Mouse (Mus musculus) neural tube, embryonic 10.5 days (tissue): Measurements from ENCODE around the gene Gm8332.
"Not testable (repeated sequence)": the region's sequence is repeated elsewhere in the genome, so short reads cannot be mapped to it uniquely, and the experiment has no call there.

Source experiments
- DNase-seq: peaks from one replicate; pipeline ENCODE4 v3.0.0-alpha.2; 2017; ENCODE audit warnings: low spot score; ENCODE audit errors: extremely low spot score

Gm8332 gene

GRCm38 (mm10) chr12:88250000-88250399, at the start of gene Gm8332:
Gm8332 (minus strand) TSS chr12:88250100.
- DNase-seq, result not testable (repeated sequence)

- not testable (repeated sequence) for DNase-seq
Observed at GRCm38 (mm10) chr12:88297171-88297570, 47.3 kb upstream of the Gm8332 start.

GRCm38 (mm10) chr12:88293082-88293481, 43.2 kb upstream of the Gm8332 start:
- not testable (repeated sequence) for DNase-seq

GRCm38 (mm10) chr12:88285224-88285623, 35.3 kb upstream of the Gm8332 start:
- DNase-seq, result not testable (repeated sequence)

- not testable (repeated sequence) for DNase-seq
Observed at GRCm38 (mm10) chr12:88274400-88274799, 24.5 kb upstream of the Gm8332 start, which contains the start of gene Gm5662. Gm5662 (minus strand) TSS chr12:88274500.

GRCm38 (mm10) chr12:88257241-88257640, 7.3 kb upstream of the Gm8332 start:
- no peak for DNase-seq

- not testable (repeated sequence) for DNase-seq
Observed at GRCm38 (mm10) chr12:88255917-88256316, 6.0 kb upstream of the Gm8332 start.

- not testable (repeated sequence) for DNase-seq
Observed at GRCm38 (mm10) chr12:88245786-88246185, 4.1 kb downstream of the Gm8332 start.

GRCm38 (mm10) chr12:88242940-88243339, 7.0 kb downstream of the Gm8332 start:
- DNase-seq, result not testable (repeated sequence)

- no peak for DNase-seq
Observed at GRCm38 (mm10) chr12:88219445-88219844, 30.5 kb downstream of the Gm8332 start.

- DNase-seq, result not testable (repeated sequence)
Observed at GRCm38 (mm10) chr12:88218059-88218458, 31.8 kb downstream of the Gm8332 start.

- no peak for DNase-seq
Observed at GRCm38 (mm10) chr12:88214641-88215040, 35.3 kb downstream of the Gm8332 start.

- not testable (repeated sequence) for DNase-seq
Observed at GRCm38 (mm10) chr12:88211458-88211857, 38.4 kb downstream of the Gm8332 start.

- DNase-seq, result no peak
Observed at GRCm38 (mm10) chr12:88202856-88203255, 47.0 kb downstream of the Gm8332 start.
